Mouse (Mus musculus) ovary, postnatal 14 days (tissue): ENCODE results near the gene Flrt1.

ENCODE experiments used
- DNase-seq: peaks from one replicate; pipeline ENCODE4 v3.0.0; 2022; ENCODE audit warnings: low spot score

Gene Flrt1

GRCm38 (mm10) chr19:7128551-7129475 is 23.3 kb upstream of the Flrt1 start:
- no peak for DNase-seq

DNA sequence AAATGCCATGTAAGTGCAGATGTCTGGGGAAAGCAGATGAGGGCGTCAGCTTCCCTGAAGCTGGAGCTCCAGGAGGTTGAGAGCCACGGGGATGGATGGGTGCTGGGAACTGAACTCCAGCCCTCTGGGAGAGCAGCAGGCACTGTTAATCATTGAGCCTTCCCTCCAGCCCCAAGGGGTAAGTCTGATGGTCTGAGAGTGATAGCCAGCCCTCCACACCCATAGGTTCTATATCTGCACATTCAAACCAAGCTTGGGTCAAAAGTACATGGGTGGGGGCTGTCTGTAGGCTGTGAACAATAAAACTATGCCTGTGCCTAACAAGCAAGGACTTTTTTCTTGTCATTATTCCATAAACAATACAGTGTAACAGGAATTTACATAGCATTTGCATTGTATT is 21.4 kb upstream of the Flrt1 start:
- no peak for DNase-seq

- DNase-seq, result no peak
Observed at GRCm38 (mm10) chr19:7126209-7126608, 20.7 kb upstream of the Flrt1 start.

DNA sequence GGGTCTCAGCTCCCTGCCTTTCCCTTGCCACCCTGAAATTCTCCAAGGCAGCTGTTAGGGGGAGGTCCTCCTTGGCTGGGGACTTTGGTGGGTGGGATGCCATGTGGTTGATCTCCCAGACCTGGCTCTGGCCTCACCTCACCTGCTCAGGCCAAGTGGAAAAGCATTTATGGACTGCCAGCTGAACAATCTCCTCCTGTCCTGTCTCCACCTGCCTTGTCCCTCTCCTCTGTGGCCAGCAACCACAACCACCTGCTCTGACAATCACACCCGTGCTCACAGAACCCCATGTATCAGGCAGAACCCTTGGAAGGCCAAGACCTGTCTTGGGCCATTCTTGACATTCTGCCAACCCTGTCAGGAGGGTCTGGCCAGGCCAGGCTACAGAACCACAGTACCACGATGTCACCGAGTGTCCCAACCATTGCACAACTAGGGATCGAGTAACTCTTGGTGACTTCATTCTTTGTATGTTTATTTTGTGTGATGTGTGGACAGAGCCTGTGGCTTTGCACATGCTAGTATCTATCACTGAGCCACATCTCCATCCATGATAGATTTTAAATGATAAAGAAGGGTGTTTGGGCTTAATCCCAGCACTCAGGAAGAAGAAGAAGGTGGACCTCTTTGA is 20.1 kb upstream of the Flrt1 start:
- no peak for DNase-seq

GRCm38 (mm10) chr19:7122698-7123306 is 17.3 kb upstream of the Flrt1 start:
- no peak for DNase-seq

DNA sequence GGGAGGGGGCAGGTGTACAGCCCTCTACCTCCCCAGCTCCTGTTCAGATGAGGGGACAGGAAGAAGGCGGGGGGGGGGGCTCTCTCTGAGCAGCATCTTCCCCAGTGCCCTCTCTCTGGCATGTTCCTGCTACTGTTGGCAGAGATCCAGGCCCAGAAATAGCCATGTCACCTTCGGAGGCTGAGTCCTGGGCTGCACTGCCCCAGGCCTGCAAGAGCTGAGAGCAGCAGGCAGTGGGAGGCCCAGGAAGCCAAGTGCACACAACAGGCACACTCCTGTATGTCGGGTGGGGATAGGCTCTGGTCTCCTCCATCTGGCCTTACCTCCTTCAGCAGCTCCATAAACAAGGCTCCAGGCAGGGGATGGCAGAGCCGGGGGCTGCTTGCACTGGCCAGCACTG is 16.7 kb upstream of the Flrt1 start:
- DNase-seq, result no peak

GRCm38 (mm10) chr19:7121252-7121651 is 15.7 kb upstream of the Flrt1 start:
- DNase-seq, result no peak

DNA sequence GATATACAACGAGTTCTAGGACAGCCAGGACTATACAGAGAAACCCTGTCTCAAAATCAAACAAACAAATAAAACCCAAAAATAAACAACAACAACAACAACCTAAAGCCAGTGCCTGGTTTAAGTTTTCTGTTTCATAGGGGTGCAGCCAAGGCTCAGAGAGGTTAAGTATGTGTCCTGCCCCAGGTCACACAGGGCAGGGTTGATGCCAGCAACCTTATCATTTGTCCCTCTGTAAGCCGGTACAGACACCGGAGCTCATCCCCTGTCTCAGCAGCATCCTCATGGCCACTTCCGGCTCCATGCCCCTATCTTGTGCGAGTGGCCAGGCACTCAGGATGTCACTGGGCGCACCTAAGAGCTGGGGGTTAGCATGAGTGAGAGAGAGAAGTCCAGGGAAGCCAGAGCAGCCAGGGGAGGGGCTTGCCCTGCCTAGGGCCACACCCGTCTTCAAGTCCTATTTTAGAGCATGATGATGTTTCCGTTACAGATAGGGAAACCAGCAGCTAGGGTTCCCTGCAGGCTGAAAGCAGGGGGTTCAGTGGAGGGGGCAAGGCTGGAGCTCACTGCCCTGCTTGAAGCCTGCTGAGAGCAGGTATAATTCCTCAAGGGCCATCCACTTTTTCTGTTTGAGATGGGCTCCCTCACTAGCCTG is 12.3 kb upstream of the Flrt1 start:
- no peak for DNase-seq

GRCm38 (mm10) chr19:7117141-7117540 is 11.6 kb upstream of the Flrt1 start:
- no peak for DNase-seq

DNA sequence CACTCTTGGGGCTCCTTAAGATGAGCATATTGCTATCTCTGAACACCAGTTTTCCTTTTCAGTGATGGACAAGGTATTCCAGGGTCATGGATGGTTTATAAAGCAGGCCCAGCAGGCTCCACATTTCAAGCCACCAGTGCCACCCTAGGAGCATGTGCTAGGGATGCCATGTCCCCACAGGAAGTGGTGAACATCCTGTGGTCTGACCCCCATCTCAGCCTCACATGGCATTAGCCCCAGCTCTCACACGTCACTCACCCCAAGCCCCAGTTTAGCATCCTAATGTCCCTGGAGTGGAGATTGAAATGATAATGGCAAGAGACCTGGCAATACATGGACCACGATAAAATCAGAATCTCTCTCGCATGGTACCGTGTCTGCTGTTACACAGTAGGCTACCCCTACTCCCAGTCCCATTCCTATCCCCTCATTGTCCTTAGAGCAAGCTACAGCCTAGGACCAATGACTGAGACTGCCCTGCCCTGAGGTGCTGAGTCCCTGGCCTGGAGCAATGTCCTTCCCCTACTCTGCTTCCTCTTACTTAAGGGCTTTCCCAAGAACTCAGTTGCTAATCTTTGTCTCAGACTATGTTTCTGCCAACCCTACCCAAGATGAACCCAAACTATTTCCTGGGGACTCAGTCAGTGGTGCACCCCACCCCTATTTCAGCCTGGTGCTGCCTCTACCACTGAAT is 10.7 kb upstream of the Flrt1 start:
- no peak for DNase-seq

GRCm38 (mm10) chr19:7113574-7113973 is 8.0 kb upstream of the Flrt1 start:
- DNase-seq, result no peak

DNA sequence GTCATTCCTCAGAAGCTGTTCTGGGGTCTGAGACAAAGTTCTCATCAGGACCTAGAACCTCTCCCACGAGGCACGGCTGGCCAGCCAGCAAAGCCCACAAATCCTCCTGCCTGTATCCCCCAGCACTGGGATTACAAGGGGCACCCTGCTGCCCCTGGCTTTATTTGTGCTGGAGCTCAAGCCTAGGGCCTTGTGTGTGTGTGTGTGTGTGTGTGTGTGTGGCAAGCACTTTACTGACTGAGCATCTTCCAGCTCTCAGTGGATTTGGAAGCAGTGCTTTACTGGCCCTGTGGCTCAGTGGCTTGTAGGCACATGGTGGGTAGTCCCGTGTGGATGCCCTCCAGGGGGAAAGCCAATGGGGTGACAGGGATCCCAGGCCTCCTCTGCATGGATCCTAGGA is 7.1 kb upstream of the Flrt1 start:
- DNase-seq, result no peak

DNA sequence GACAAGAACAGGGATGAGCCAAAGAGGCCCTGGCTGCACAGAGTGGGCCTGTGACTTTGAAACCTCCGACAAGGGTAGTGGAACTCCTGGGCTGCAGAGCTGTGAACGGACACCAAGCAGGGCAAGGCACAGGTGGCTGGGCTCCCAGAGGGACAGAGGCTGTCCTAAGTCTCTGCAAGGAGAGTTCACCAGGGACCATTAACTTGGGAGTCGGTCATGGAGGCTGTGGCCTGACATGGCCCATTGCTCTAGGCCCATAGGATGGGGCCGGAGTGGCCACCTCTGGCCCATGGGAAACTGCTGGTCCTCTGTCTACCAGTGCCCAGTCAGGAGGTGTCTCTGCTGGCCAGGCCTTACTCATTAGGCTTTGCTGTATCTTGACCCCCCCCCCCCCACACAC is 6.2 kb upstream of the Flrt1 start:
- no peak for DNase-seq

DNA sequence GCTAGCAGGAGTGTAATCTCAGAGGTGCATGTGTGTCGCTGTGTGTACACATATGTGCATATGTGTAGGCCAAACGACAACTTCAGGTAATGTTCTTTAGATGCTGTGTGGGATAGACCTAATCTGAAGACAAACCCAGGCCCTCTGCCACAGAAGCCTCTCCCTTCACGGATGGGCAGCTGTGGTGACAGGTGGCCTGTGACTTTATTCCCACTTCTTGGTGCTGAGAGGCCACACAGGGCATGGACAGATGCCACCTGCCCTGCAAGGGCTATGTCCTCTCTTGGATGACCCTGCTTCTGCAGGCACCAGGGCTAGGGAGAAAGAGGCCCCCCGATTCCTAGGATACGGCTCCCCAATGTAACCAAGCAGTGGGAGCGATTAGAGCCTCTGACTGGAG is 5.8 kb upstream of the Flrt1 start:
- no peak for DNase-seq

GRCm38 (mm10) chr19:7110875-7111274 is 5.3 kb upstream of the Flrt1 start:
- DNase-seq, result no peak

DNA sequence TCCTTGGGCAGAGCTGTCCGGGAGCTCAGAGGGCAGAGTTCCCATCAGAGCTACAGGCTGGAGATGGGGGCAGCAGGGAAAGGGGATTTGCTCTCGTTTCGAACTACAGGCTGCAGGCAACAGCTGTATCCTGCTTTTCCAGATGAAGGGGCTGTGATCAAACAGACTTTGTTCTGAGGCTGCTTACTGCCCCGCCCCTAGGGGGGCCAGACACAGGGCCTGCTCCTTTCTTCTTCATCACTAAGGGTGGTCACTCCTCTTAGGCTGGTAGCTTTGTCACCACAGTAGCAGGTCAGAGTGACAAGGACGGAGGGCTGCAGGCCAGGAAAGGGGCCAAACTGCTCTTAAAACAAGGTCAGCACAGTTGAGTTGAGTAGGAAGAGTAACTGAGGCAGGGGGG is 4.6 kb upstream of the Flrt1 start:
- DNase-seq, result no peak

GRCm38 (mm10) chr19:7108114-7108905 is 2.8 kb upstream of the Flrt1 start:
- DNase-seq, result no peak

DNA sequence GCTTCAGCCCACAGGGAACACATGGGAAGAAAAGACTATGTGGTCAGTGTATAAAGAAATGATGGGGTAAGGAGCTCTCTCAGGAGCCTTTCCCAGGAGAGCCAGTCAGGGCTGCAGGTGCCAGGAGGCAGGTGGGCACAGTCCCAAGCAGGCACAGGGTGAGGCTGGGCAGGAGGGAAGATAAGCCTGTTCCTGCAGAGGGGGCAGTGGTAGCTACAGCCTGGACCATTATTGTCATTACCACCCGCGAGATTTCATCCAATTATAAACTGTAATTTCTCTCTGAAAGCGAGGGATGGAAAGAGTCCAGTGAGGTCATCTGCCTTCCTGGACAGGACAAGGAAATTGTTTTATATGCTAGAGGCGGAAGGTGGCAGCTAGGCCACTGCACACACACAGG is 1.6 kb upstream of the Flrt1 start:
- DNase-seq, result no peak

GRCm38 (mm10) chr19:7106566-7106965 is 1.0 kb upstream of the Flrt1 start:
- no peak for DNase-seq

- DNase-seq, result no peak
Observed at GRCm38 (mm10) chr19:7103993-7104401, 1.5 kb downstream of the Flrt1 start.

- DNase-seq, result no peak
Observed at GRCm38 (mm10) chr19:7103349-7103992, 2.1 kb downstream of the Flrt1 start.
